Mouse (Mus musculus): ENCODE data around the gene Ascl3. TPM values are rescaled to one million over a fixed set of nuclear protein-coding genes. Genes with fewer than 3 reads are reported as not detected.
A peak's percentile ranks its signal among the peaks of the same experiment; 100 is the strongest.

The Ascl3 gene
- polyA plus RNA-seq (2012; rRNA removed): 0.38 and 0.62 TPM in 2 replicates

GRCm38 (mm10) chr7:109731626-109732025 lies at the start of gene Ascl3:
Gene Ascl3, minus strand, starts transcription at chr7:109731726.
- WGBS: 84% methylated on average over 5 of the region's 5 CpGs
- DNase-seq: no peak
- peaks cover 6% of the 10 kb centered on the region; the same call in 1 of the 2 replicates for H3K4me1 ChIP-seq (ENCODE audit: control insufficient read depth, insufficient read depth, low read length)
- TF ChIP-seq POLR2A (IDR thresholded peaks at IDR 0.05; ENCODE audit: borderline replicate concordance, extremely low read depth, low read depth, low read length): no peak
- TF ChIP-seq CTCF (IDR thresholded peaks at IDR 0.05; ENCODE audit: insufficient read depth, low read length): no peak
- H3K4me3 ChIP-seq (replicated peaks; ENCODE audit: extremely low read depth, low read depth, low read length): no peak within 1 kb of the TSS

- 1% methylated on average over 24 of the region's 24 CpGs for WGBS
These were observed 49.6 kb upstream of the Ascl3 start for GRCm38 (mm10) chr7:109781087-109781469.

GRCm38 (mm10) chr7:109772251-109772650 lies 40.7 kb upstream of the Ascl3 start:
- no peak for DNase-seq
- no peaks in the 10 kb centered on the region for H3K4me1 ChIP-seq (ENCODE audit: control insufficient read depth, insufficient read depth, low read length)
- H3K4me3 ChIP-seq (replicated peaks; ENCODE audit: extremely low read depth, low read depth, low read length): no peak overlapping the region
- TF ChIP-seq POLR2A (IDR thresholded peaks at IDR 0.05; ENCODE audit: borderline replicate concordance, extremely low read depth, low read depth, low read length): no peak
- TF ChIP-seq CTCF (IDR thresholded peaks at IDR 0.05; ENCODE audit: insufficient read depth, low read length): no peak

More at GRCm38 (mm10) chr7:109781087-109781469, 49.6 kb upstream of the Ascl3 start:
- DNase-seq: no peak
- Histone ChIP-seq H3K4me1 (ENCODE audit: control insufficient read depth, insufficient read depth, low read length) (peaks cover 5% of the 10 kb centered on the region; the same call in 1 of the 2 replicates), H3K4me3 (replicated peaks; ENCODE audit: extremely low read depth, low read depth, low read length) (peak overlapping the region; percentile 8)
- TF ChIP-seq POLR2A (IDR thresholded peaks at IDR 0.05; ENCODE audit: borderline replicate concordance, extremely low read depth, low read depth, low read length): no peak
- no peak for TF ChIP-seq CTCF (IDR thresholded peaks at IDR 0.05; ENCODE audit: insufficient read depth, low read length)

GRCm38 (mm10) chr7:109768699-109769383 lies 37.3 kb upstream of the Ascl3 start:
- H3K4me3 ChIP-seq (replicated peaks; ENCODE audit: extremely low read depth, low read depth, low read length): no peak overlapping the region
- H3K4me1 ChIP-seq (ENCODE audit: control insufficient read depth, insufficient read depth, low read length): no peaks in the 10 kb centered on the region
- 35% methylated on average over 2 of the region's 2 CpGs for WGBS
- no peak for DNase-seq
- TF ChIP-seq CTCF (IDR thresholded peaks at IDR 0.05; ENCODE audit: insufficient read depth, low read length) (no peak), POLR2A (IDR thresholded peaks at IDR 0.05; ENCODE audit: borderline replicate concordance, extremely low read depth, low read depth, low read length) (no peak)

- no peak overlapping the region for H3K4me3 ChIP-seq (replicated peaks; ENCODE audit: extremely low read depth, low read depth, low read length)
- no peaks in the 10 kb centered on the region for H3K4me1 ChIP-seq (ENCODE audit: control insufficient read depth, insufficient read depth, low read length)
- WGBS: 81% methylated on average over 7 of the region's 7 CpGs
- TF ChIP-seq CTCF (IDR thresholded peaks at IDR 0.05; ENCODE audit: insufficient read depth, low read length) (no peak), POLR2A (IDR thresholded peaks at IDR 0.05; ENCODE audit: borderline replicate concordance, extremely low read depth, low read depth, low read length) (no peak)
- DNase-seq: no peak
These were observed 36.2 kb upstream of the Ascl3 start for GRCm38 (mm10) chr7:109767575-109768350.

- no peak for TF ChIP-seq POLR2A (IDR thresholded peaks at IDR 0.05; ENCODE audit: borderline replicate concordance, extremely low read depth, low read depth, low read length)
- WGBS: 83% methylated on average over 2 of the region's 2 CpGs
- Histone ChIP-seq H3K4me3 (replicated peaks; ENCODE audit: extremely low read depth, low read depth, low read length) (no peak overlapping the region), H3K4me1 (ENCODE audit: control insufficient read depth, insufficient read depth, low read length) (no peaks in the 10 kb centered on the region)
- no peak for DNase-seq
These were observed 32.5 kb upstream of the Ascl3 start for GRCm38 (mm10) chr7:109764009-109764408.

GRCm38 (mm10) chr7:109756291-109756690 lies 24.8 kb upstream of the Ascl3 start:
- Histone ChIP-seq H3K4me3 (replicated peaks; ENCODE audit: extremely low read depth, low read depth, low read length) (no peak overlapping the region), H3K4me1 (ENCODE audit: control insufficient read depth, insufficient read depth, low read length) (peaks cover 2% of the 10 kb centered on the region; the same call in 1 of the 2 replicates)
- 93% methylated on average over 3 of the region's 3 CpGs for WGBS
- TF ChIP-seq CTCF (IDR thresholded peaks at IDR 0.05; ENCODE audit: insufficient read depth, low read length): no peak
- no peak for TF ChIP-seq POLR2A (IDR thresholded peaks at IDR 0.05; ENCODE audit: borderline replicate concordance, extremely low read depth, low read depth, low read length)
- DNase-seq: no peak

- no peak for DNase-seq
- no peak overlapping the region for H3K4me3 ChIP-seq (replicated peaks; ENCODE audit: extremely low read depth, low read depth, low read length)
- peaks cover 7% of the 10 kb centered on the region for H3K4me1 ChIP-seq (ENCODE audit: control insufficient read depth, insufficient read depth, low read length)
- WGBS: 92% methylated on average over 8 of the region's 8 CpGs
- TF ChIP-seq POLR2A (IDR thresholded peaks at IDR 0.05; ENCODE audit: borderline replicate concordance, extremely low read depth, low read depth, low read length) (no peak), CTCF (IDR thresholded peaks at IDR 0.05; ENCODE audit: insufficient read depth, low read length) (no peak)
These were observed 22.5 kb upstream of the Ascl3 start for GRCm38 (mm10) chr7:109754034-109754433.

- TF ChIP-seq CTCF (IDR thresholded peaks at IDR 0.05; ENCODE audit: insufficient read depth, low read length) (no peak), POLR2A (IDR thresholded peaks at IDR 0.05; ENCODE audit: borderline replicate concordance, extremely low read depth, low read depth, low read length) (peak; percentile 62)
- peak; percentile 88 for DNase-seq
- Histone ChIP-seq H3K4me1 (ENCODE audit: control insufficient read depth, insufficient read depth, low read length) (peaks cover 7% of the 10 kb centered on the region), H3K4me3 (replicated peaks; ENCODE audit: extremely low read depth, low read depth, low read length) (peak within 1 kb of the TSS; percentile 95)
- under 1% methylated on average over 74 of the region's 74 CpGs for WGBS
These were observed 20.7 kb upstream of the Ascl3 start, which contains the start of gene Tmem9b for GRCm38 (mm10) chr7:109752008-109752925. Gene Tmem9b, minus strand, starts transcription at chr7:109752875.

Measured in lung, adult 2 months (tissue).